Mouse (Mus musculus): ENCODE measurements around the gene Pwp2. TPM values are rescaled to one million over a fixed set of nuclear protein-coding genes. Genes with fewer than 3 reads are reported as not detected.
A peak's percentile ranks its signal among the peaks of the same experiment; 100 is the strongest.
"Not testable (repeated sequence)": the region's sequence is repeated elsewhere in the genome, so short reads cannot be mapped to it uniquely, and the experiment has no call there.

Gene Pwp2
- polyA plus RNA-seq, 1 experiment from 2014 or later: 18.4 TPM

- no peaks in the 10 kb centered on the region for H3K27me3 ChIP-seq
- H3K36me3 ChIP-seq: peaks cover 79% of the 10 kb centered on the region
- no peak overlapping the region for H3K4me3 ChIP-seq (replicated peaks)
- H3K9me3 ChIP-seq (replicated peaks): no peaks in the 10 kb centered on the region
- H3K9ac ChIP-seq: no peak overlapping the region
- H3K4me1 ChIP-seq: no peaks in the 10 kb centered on the region
- no peak for ATAC-seq (ENCODE audit: insufficient number of reproducible peaks, low FRiP score, low TSS enrichment, low read depth)
- no peak overlapping the region for H3K27ac ChIP-seq (replicated peaks)
- 87% methylated on average over 6 of the region's 6 CpGs for WGBS
- no peak overlapping the region for H3K4me2 ChIP-seq (replicated peaks)
Observed at GRCm38 (mm10) chr10:78216376-78217083, 31.6 kb upstream of the Pwp2 start.

GRCm38 (mm10) chr10:78214371-78214770 lies 29.4 kb upstream of the Pwp2 start:
- Histone ChIP-seq H3K27me3 (no peaks in the 10 kb centered on the region), H3K4me2 (replicated peaks) (no peak overlapping the region), H3K4me1 (no peaks in the 10 kb centered on the region), H3K36me3 (peaks cover 79% of the 10 kb centered on the region), H3K4me3 (replicated peaks) (no peak overlapping the region), H3K9me3 (replicated peaks) (no peaks in the 10 kb centered on the region), H3K27ac (replicated peaks) (no peak overlapping the region), H3K9ac (no peak overlapping the region)
- WGBS: 95% methylated on average over 9 of the region's 9 CpGs
- ATAC-seq (ENCODE audit: insufficient number of reproducible peaks, low FRiP score, low TSS enrichment, low read depth): no peak

- Histone ChIP-seq H3K9ac (no peak overlapping the region), H3K9me3 (replicated peaks) (no peaks in the 10 kb centered on the region), H3K4me1 (no peaks in the 10 kb centered on the region), H3K4me2 (replicated peaks) (no peak overlapping the region), H3K4me3 (replicated peaks) (no peak overlapping the region), H3K36me3 (peaks cover 90% of the 10 kb centered on the region), H3K27me3 (no peaks in the 10 kb centered on the region), H3K27ac (replicated peaks) (no peak overlapping the region)
- 68% methylated on average over 6 of the region's 6 CpGs for WGBS
- ATAC-seq (ENCODE audit: insufficient number of reproducible peaks, low FRiP score, low TSS enrichment, low read depth): no peak
Observed at GRCm38 (mm10) chr10:78211311-78211710, 26.4 kb upstream of the Pwp2 start.

- H3K9ac ChIP-seq: no peak overlapping the region
- no peak overlapping the region for H3K27ac ChIP-seq (replicated peaks)
- no peaks in the 10 kb centered on the region for H3K9me3 ChIP-seq (replicated peaks)
- no peak overlapping the region for H3K4me3 ChIP-seq (replicated peaks)
- WGBS: 88% methylated on average over 4 of the region's 4 CpGs
- peaks cover 98% of the 10 kb centered on the region for H3K36me3 ChIP-seq
- no peak overlapping the region for H3K4me2 ChIP-seq (replicated peaks)
- no peak for ATAC-seq (ENCODE audit: insufficient number of reproducible peaks, low FRiP score, low TSS enrichment, low read depth)
- no peaks in the 10 kb centered on the region for H3K27me3 ChIP-seq
- no peaks in the 10 kb centered on the region for H3K4me1 ChIP-seq
Observed at GRCm38 (mm10) chr10:78201182-78201581, 16.2 kb upstream of the Pwp2 start.

- WGBS: 93% methylated on average over 5 of the region's 5 CpGs
- no peak overlapping the region for H3K4me2 ChIP-seq (replicated peaks)
- no peak overlapping the region for H3K9ac ChIP-seq
- H3K4me3 ChIP-seq (replicated peaks): no peak overlapping the region
- H3K4me1 ChIP-seq: no peaks in the 10 kb centered on the region
- no peaks in the 10 kb centered on the region for H3K27me3 ChIP-seq
- H3K36me3 ChIP-seq: peaks cover 98% of the 10 kb centered on the region
- H3K27ac ChIP-seq (replicated peaks): no peak overlapping the region
- H3K9me3 ChIP-seq (replicated peaks): no peaks in the 10 kb centered on the region
- no peak for ATAC-seq (ENCODE audit: insufficient number of reproducible peaks, low FRiP score, low TSS enrichment, low read depth)
Observed at GRCm38 (mm10) chr10:78192933-78193332, 8.0 kb upstream of the Pwp2 start.

- H3K4me2 ChIP-seq (replicated peaks); H3K9ac ChIP-seq; H3K4me3 ChIP-seq (replicated peaks); H3K27me3 ChIP-seq; H3K9me3 ChIP-seq (replicated peaks); ATAC-seq (ENCODE audit: insufficient number of reproducible peaks, low FRiP score, low TSS enrichment, low read depth): not testable (repeated sequence)
- 71% methylated on average over 4 of the region's 4 CpGs for WGBS
- Histone ChIP-seq H3K4me1 (peaks cover 18% of the 10 kb centered on the region), H3K27ac (replicated peaks) (peak overlapping the region; percentile 84; the same call in 1 of the 2 replicates), H3K36me3 (peaks cover 63% of the 10 kb centered on the region)
Observed at GRCm38 (mm10) chr10:78186076-78186475, 1.1 kb upstream of the Pwp2 start.

GRCm38 (mm10) chr10:78185381-78185725 lies 404 bp upstream of the Pwp2 start:
- Histone ChIP-seq H3K4me2 (replicated peaks) (peak overlapping the region; percentile 94), H3K9me3 (replicated peaks) (no peaks in the 10 kb centered on the region), H3K27ac (replicated peaks) (peak overlapping the region; percentile 84), H3K4me1 (peaks cover 18% of the 10 kb centered on the region), H3K4me3 (replicated peaks) (peak overlapping the region; percentile 70), H3K36me3 (peaks cover 63% of the 10 kb centered on the region), H3K27me3 (no peaks in the 10 kb centered on the region), H3K9ac (0 out of 2 replicates have a peak overlapping the region, but pooled peaks have one; percentile 7)
- WGBS: 14% methylated on average over 9 of the region's 9 CpGs
- ATAC-seq (ENCODE audit: insufficient number of reproducible peaks, low FRiP score, low TSS enrichment, low read depth): no peak

GRCm38 (mm10) chr10:78183577-78183976 lies 1.4 kb downstream of the Pwp2 start:
- peaks cover 63% of the 10 kb centered on the region for H3K36me3 ChIP-seq
- H3K27ac ChIP-seq (replicated peaks): no peak overlapping the region
- H3K4me3 ChIP-seq (replicated peaks): no peak overlapping the region; the same call in 1 of the 2 replicates
- peaks cover 18% of the 10 kb centered on the region for H3K4me1 ChIP-seq
- ATAC-seq (ENCODE audit: insufficient number of reproducible peaks, low FRiP score, low TSS enrichment, low read depth): no peak
- 86% methylated on average over 3 of the region's 3 CpGs for WGBS
- no peaks in the 10 kb centered on the region for H3K9me3 ChIP-seq (replicated peaks)
- H3K9ac ChIP-seq: no peak overlapping the region
- no peaks in the 10 kb centered on the region for H3K27me3 ChIP-seq
- no peak overlapping the region for H3K4me2 ChIP-seq (replicated peaks)

- Histone ChIP-seq H3K9me3 (replicated peaks) (no peaks in the 10 kb centered on the region), H3K9ac (no peak overlapping the region), H3K4me3 (replicated peaks) (no peak overlapping the region), H3K27ac (replicated peaks) (no peak overlapping the region), H3K36me3 (peaks cover 63% of the 10 kb centered on the region), H3K4me2 (replicated peaks) (no peak overlapping the region), H3K27me3 (no peaks in the 10 kb centered on the region), H3K4me1 (peaks cover 18% of the 10 kb centered on the region)
- ATAC-seq (ENCODE audit: insufficient number of reproducible peaks, low FRiP score, low TSS enrichment, low read depth): no peak
- WGBS: 93% methylated on average over 17 of the region's 17 CpGs
Observed at GRCm38 (mm10) chr10:78182321-78182720, 2.6 kb downstream of the Pwp2 start.

- H3K27me3 ChIP-seq: no peaks in the 10 kb centered on the region
- no peak overlapping the region for H3K27ac ChIP-seq (replicated peaks)
- no peaks in the 10 kb centered on the region for H3K9me3 ChIP-seq (replicated peaks)
- ATAC-seq (ENCODE audit: insufficient number of reproducible peaks, low FRiP score, low TSS enrichment, low read depth): no peak
- H3K4me1 ChIP-seq: peaks cover 5% of the 10 kb centered on the region; the same call in 1 of the 2 replicates
- peaks cover 87% of the 10 kb centered on the region for H3K36me3 ChIP-seq
- H3K9ac ChIP-seq: no peak overlapping the region
- no peak overlapping the region for H3K4me2 ChIP-seq (replicated peaks)
- no peak overlapping the region for H3K4me3 ChIP-seq (replicated peaks)
- 84% methylated on average over 5 of the region's 5 CpGs for WGBS
Observed at GRCm38 (mm10) chr10:78174474-78174873, 10.5 kb downstream of the Pwp2 start.

- ATAC-seq (ENCODE audit: insufficient number of reproducible peaks, low FRiP score, low TSS enrichment, low read depth): no peak
- Histone ChIP-seq H3K4me3 (replicated peaks) (no peak overlapping the region), H3K27ac (replicated peaks) (no peak overlapping the region), H3K4me2 (replicated peaks) (no peak overlapping the region), H3K27me3 (no peaks in the 10 kb centered on the region), H3K9me3 (replicated peaks) (no peaks in the 10 kb centered on the region), H3K4me1 (peaks cover 16% of the 10 kb centered on the region), H3K9ac (no peak overlapping the region), H3K36me3 (peaks cover 71% of the 10 kb centered on the region)
- 88% methylated on average over 9 of the region's 9 CpGs for WGBS
Observed at GRCm38 (mm10) chr10:78171581-78171980, 13.4 kb downstream of the Pwp2 start.

- H3K4me2 ChIP-seq (replicated peaks): no peak overlapping the region
- ATAC-seq (ENCODE audit: insufficient number of reproducible peaks, low FRiP score, low TSS enrichment, low read depth): no peak
- H3K4me1 ChIP-seq: peaks cover 16% of the 10 kb centered on the region
- H3K9ac ChIP-seq: no peak overlapping the region
- H3K4me3 ChIP-seq (replicated peaks): no peak overlapping the region
- no peaks in the 10 kb centered on the region for H3K9me3 ChIP-seq (replicated peaks)
- WGBS: 91% methylated on average over 7 of the region's 7 CpGs
- no peak overlapping the region for H3K27ac ChIP-seq (replicated peaks)
- no peaks in the 10 kb centered on the region for H3K27me3 ChIP-seq
- peaks cover 71% of the 10 kb centered on the region for H3K36me3 ChIP-seq
Observed at GRCm38 (mm10) chr10:78171057-78171456, 13.9 kb downstream of the Pwp2 start.
